Mouse (Mus musculus) myocyte (in vitro differentiated cells): Measurements from ENCODE around the gene Ndufaf7. TPM values are rescaled to one million over a fixed set of nuclear protein-coding genes. Genes with fewer than 3 reads are reported as not detected.
A peak's percentile ranks its signal among the peaks of the same experiment; 100 is the strongest.

Experiments
- H3K27me3 ChIP-seq: one replicate; pipeline ENCODE4 v1.6.1; 2011; ENCODE audit not compliant: control insufficient read depth, insufficient read depth, insufficient read length
- H3K36me3 ChIP-seq: one replicate; pipeline ENCODE4 v1.6.1; 2011; ENCODE audit not compliant: control insufficient read depth, insufficient read depth
- H3K4me2 ChIP-seq: one replicate; pipeline ENCODE4 v1.6.1; 2011; ENCODE audit warnings: low read depth, control low read depth
- H3K4me3 ChIP-seq: one replicate; pipeline ENCODE4 v1.5.1; 2011; ENCODE audit warnings: mild to moderate bottlenecking, control low read depth, moderate library complexity
- H3K79me2 ChIP-seq: one replicate; pipeline ENCODE4 v1.6.1; 2011; ENCODE audit not compliant: control insufficient read depth, insufficient read depth
- H3ac ChIP-seq: one replicate; pipeline ENCODE4 v1.6.1; 2011; ENCODE audit not compliant: control insufficient read depth, insufficient read length
- CEBPB ChIP-seq: IDR thresholded peaks from 2 replicates; pipeline ENCODE4 v1.6.1; 2011; ENCODE audit warnings: mild to moderate bottlenecking, moderate library complexity; ENCODE audit not compliant: poor library complexity, insufficient read depth, severe bottlenecking
- E2F4 ChIP-seq: IDR thresholded peaks from one replicate; pipeline ENCODE4 v1.6.1; 2011; ENCODE audit warnings: mild to moderate bottlenecking, control low read depth, moderate library complexity; ENCODE audit not compliant: insufficient read depth
- MAX ChIP-seq: IDR thresholded peaks from one replicate; pipeline ENCODE4 v1.6.1; 2011; ENCODE audit warnings: low read depth, mild to moderate bottlenecking, control low read depth
- MYOD1 ChIP-seq, 3 experiments: IDR thresholded peaks; one replicate each; pipeline ENCODE4 v1.6.1; 2011; ENCODE audit warnings: control low read depth in 2 of 3, low read depth in 2 of 3, mild to moderate bottlenecking in 2 of 3, moderate library complexity in 1 of 3; ENCODE audit not compliant: insufficient read length in 2 of 3, control insufficient read depth in 1 of 3
- MYOG ChIP-seq, 3 experiments: IDR thresholded peaks; one replicate each; pipeline ENCODE4 v1.6.1; 2011; ENCODE audit warnings: control low read depth in 2 of 3, low read depth in 2 of 3, mild to moderate bottlenecking in 2 of 3; ENCODE audit not compliant: insufficient read length in 2 of 3, control insufficient read depth in 1 of 3, insufficient read depth in 1 of 3
- POLR2A ChIP-seq: IDR thresholded peaks from one replicate; pipeline ENCODE4 v1.6.1; 2011; ENCODE audit warnings: low read depth, mild to moderate bottlenecking, control low read depth, moderate library complexity; ENCODE audit not compliant: insufficient read length
- POLR2AphosphoS2 ChIP-seq: IDR thresholded peaks from one replicate; pipeline ENCODE4 v1.6.1; 2011; ENCODE audit warnings: low read depth, control low read depth; ENCODE audit not compliant: insufficient read length
- REST ChIP-seq: IDR thresholded peaks from one replicate; pipeline ENCODE4 v1.6.1; 2011; ENCODE audit warnings: mild to moderate bottlenecking, control low read depth, moderate library complexity; ENCODE audit not compliant: insufficient read depth, insufficient read length
- SRF ChIP-seq: IDR thresholded peaks from one replicate; pipeline ENCODE4 v1.6.1; 2011; ENCODE audit warnings: low read depth; ENCODE audit not compliant: control insufficient read depth, insufficient read length
- TCF12 ChIP-seq: IDR thresholded peaks from one replicate; pipeline ENCODE4 v1.6.1; 2011; ENCODE audit warnings: mild to moderate bottlenecking, control low read depth; ENCODE audit not compliant: poor library complexity, insufficient read depth, severe bottlenecking
- TCF3 ChIP-seq: IDR thresholded peaks from one replicate; pipeline ENCODE4 v1.6.1; 2011; ENCODE audit warnings: low read depth, control low read depth; ENCODE audit not compliant: insufficient read length
- USF1 ChIP-seq: IDR thresholded peaks from one replicate; pipeline ENCODE4 v1.6.1; 2011; ENCODE audit warnings: low read depth, mild to moderate bottlenecking, control low read depth, moderate library complexity
- polyA plus RNA-seq: library from polyadenylated mRNA; unstranded; fragments of >200 nt; fragmentation: generic; extraction: Trizol; gene quantifications from one replicate; pipeline ENCODE4 v1.2.1, GENCODE M21; 2012; ENCODE audit warnings: missing spikeins

Gene Ndufaf7
- polyA plus RNA-seq, 1 experiment, result 17.9 TPM

DNA sequence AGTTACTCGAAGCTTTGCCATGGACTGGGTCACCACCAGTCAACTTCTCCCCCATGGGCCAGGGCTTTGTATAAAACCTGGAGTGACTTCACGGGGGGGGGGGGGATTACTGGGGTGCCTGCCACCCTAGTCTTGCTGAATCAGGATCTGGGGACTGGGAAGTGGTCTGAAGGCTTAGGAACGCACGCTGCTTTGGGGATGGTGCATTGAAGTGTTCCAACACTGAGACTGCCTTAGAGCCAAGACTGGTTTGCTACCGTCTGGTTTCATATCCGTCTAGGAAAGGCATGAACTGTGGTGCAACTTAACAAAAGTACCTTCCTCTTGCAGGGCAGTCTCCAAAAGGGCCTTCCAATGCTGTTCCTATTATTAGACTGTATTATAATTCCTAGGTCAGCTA is 19.2 kb upstream of the Ndufaf7 start:
- Histone ChIP-seq H3ac (no peak overlapping the region), H3K79me2 (no peaks in the 10 kb centered on the region), H3K4me3 (no peak overlapping the region), H3K27me3 (no peaks in the 10 kb centered on the region), H3K36me3 (peaks cover 23% of the 10 kb centered on the region), H3K4me2 (no peak overlapping the region)
- TF ChIP-seq MYOG (IDR thresholded peaks at IDR 0.05; ENCODE audit: control insufficient read depth in 1 of 3, insufficient read depth in 1 of 3, insufficient read length in 2 of 3, low read depth in 2 of 3) (no peak), POLR2A (no peak), MAX (no peak), REST (no peak), MYOD1 (IDR thresholded peaks at IDR 0.05; ENCODE audit: control insufficient read depth in 1 of 3, insufficient read length in 2 of 3, low read depth in 2 of 3) (no peak), USF1 (no peak), CEBPB (no peak), TCF3 (no peak), POLR2AphosphoS2 (no peak), TCF12 (no peak), E2F4 (no peak)

DNA sequence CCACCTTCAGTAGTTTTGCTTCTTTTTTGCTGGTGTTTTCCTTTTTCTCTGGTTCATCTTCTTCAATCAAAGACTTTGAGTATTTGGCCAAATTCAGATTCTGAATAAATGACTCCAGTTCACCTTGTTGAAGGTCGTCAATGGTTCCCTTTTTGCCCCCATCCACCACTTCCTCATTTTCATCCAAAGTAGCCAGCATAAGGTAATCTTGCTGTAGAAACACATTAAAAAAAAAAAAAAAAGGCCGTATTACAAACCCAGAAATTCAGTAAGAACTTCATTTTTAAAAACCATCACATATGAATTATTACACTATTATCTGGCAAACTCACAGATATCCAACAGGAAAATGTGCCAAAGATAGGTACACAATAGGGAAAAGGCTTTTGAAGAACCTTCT is 1.1 kb upstream of the Ndufaf7 start:
- H3K4me3 ChIP-seq, result peak overlapping the region; percentile 98
- TF ChIP-seq MYOG (IDR thresholded peaks at IDR 0.05; ENCODE audit: control insufficient read depth in 1 of 3, insufficient read depth in 1 of 3, insufficient read length in 2 of 3, low read depth in 2 of 3), result no peak
- no peak for TF ChIP-seq TCF3
- TF ChIP-seq E2F4, result no peak
- TF ChIP-seq USF1, result no peak
- TF ChIP-seq SRF, result no peak
- H3K36me3 ChIP-seq, result peaks cover 16% of the 10 kb centered on the region
- no peak overlapping the region for H3ac ChIP-seq
- peak overlapping the region; percentile 92 for H3K4me2 ChIP-seq
- H3K27me3 ChIP-seq, result no peaks in the 10 kb centered on the region
- H3K79me2 ChIP-seq, result peaks cover 30% of the 10 kb centered on the region

- peak overlapping the region; percentile 8 for H3ac ChIP-seq
- H3K79me2 ChIP-seq, result peaks cover 30% of the 10 kb centered on the region
- TF ChIP-seq POLR2AphosphoS2, result no peak
- TF ChIP-seq USF1, result no peak
- no peak for TF ChIP-seq POLR2A
- TF ChIP-seq MAX, result no peak
- TF ChIP-seq TCF3, result no peak
- no peak for TF ChIP-seq E2F4
- TF ChIP-seq MYOG (IDR thresholded peaks at IDR 0.05; ENCODE audit: control insufficient read depth in 1 of 3, insufficient read depth in 1 of 3, insufficient read length in 2 of 3, low read depth in 2 of 3), result no peak
- no peak for TF ChIP-seq TCF12
- TF ChIP-seq CEBPB, result no peak
- no peak for TF ChIP-seq SRF
- no peaks in the 10 kb centered on the region for H3K27me3 ChIP-seq
- peak overlapping the region; percentile 87 for H3K4me2 ChIP-seq
- H3K36me3 ChIP-seq, result peaks cover 9% of the 10 kb centered on the region
- H3K4me3 ChIP-seq, result peak overlapping the region; percentile 98
Observed at GRCm38 (mm10) chr17:78937229-78937853, 405 bp downstream of the Ndufaf7 start.

DNA sequence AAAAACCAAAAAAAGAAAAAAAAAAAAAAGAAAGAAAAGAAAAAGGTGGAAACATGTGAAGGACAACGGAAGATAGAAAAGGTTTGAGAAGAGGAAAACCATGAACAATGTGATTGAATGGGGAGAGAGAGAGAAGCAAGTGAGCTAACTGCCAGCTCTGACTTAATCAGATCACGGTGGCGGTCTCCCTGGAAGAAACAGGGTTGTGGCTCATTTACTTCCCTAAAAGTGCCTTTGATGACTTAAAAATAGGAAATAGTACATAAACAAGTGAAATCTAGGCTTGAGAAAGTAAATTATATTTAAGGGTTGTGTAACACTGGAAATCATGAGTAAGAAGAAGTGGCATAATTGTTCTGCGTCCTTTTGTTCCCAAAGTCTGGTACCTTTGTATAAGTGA is 2.0 kb downstream of the Ndufaf7 start:
- TF ChIP-seq TCF3 (no peak), USF1 (no peak), SRF (no peak), MYOD1 (IDR thresholded peaks at IDR 0.05; ENCODE audit: control insufficient read depth in 1 of 3, insufficient read length in 2 of 3, low read depth in 2 of 3) (no peak), TCF12 (no peak), REST (no peak), MYOG (IDR thresholded peaks at IDR 0.05; ENCODE audit: control insufficient read depth in 1 of 3, insufficient read depth in 1 of 3, insufficient read length in 2 of 3, low read depth in 2 of 3) (no peak), POLR2AphosphoS2 (no peak), E2F4 (no peak), CEBPB (no peak), POLR2A (no peak)
- Histone ChIP-seq H3K36me3 (peaks cover 9% of the 10 kb centered on the region), H3K4me2 (no peak overlapping the region), H3K4me3 (no peak overlapping the region), H3K27me3 (no peaks in the 10 kb centered on the region), H3K79me2 (peaks cover 26% of the 10 kb centered on the region), H3ac (no peak overlapping the region)

GRCm38 (mm10) chr17:78942579-78942978 is 5.6 kb downstream of the Ndufaf7 start:
- Histone ChIP-seq H3K4me2 (no peak overlapping the region), H3ac (no peak overlapping the region), H3K36me3 (peaks cover 3% of the 10 kb centered on the region), H3K4me3 (no peak overlapping the region), H3K27me3 (no peaks in the 10 kb centered on the region), H3K79me2 (no peaks in the 10 kb centered on the region)
- TF ChIP-seq TCF12, result no peak
- TF ChIP-seq E2F4, result no peak
- no peak for TF ChIP-seq TCF3
